Mouse (Mus musculus) layer of hippocampus, adult 9-11 months (tissue): ENCODE measurements around the gene Tmem151b.

Experiments
- DNase-seq: peaks from one replicate; pipeline ENCODE4 v3.0.0; 2022

The Tmem151b gene

DNA sequence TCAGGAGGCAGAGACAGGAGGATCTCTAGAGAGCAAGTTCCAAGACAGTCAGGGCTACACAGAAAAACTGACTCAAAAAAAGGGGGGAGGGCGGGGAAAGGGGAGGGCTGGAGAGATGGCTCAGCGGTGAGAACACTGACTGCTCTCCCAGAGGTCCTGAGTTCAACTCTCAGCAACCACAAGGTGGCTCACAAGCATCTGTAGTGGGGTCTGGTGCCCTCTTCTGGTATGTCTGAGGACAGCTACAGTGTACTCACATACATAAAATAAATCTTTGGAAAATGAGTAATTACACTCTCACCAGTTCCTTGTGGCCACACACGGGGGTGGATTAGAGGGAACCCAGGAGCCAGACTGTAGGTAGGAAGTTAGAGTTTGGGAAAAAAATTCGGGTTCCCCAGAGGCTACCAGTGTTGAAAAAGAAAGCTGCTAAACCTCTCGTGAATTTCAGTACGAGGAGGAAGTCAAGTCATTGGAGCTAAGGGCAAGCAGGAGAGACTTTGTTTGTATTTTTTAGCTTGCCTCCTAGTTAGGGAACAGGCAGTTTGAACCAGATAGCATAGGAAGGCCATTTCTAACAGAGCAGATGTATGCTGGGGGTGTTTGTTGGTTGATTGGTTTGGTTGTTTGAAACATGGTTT, 33.4 kb upstream of the Tmem151b start:
- DNase-seq = no peak

DNA sequence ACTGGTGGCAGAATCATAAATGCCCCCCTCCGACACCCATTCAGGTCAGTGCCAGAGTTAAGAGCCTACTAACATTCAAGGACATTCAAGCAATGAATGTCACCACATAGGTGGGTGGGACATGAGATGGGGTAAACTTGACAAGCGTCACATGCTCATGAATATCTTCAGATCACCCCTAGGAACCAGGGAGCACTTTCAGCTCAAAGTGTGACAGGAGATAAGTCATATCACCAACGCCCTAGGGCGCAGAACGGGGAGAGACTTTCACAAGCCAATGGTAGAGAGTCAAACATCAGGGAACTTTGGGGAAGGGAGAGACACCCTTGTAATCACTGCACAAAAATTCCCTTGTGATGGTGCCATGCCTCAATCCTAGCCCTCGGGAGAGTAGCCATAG, 32.7 kb upstream of the Tmem151b start:
- DNase-seq = no peak

DNA sequence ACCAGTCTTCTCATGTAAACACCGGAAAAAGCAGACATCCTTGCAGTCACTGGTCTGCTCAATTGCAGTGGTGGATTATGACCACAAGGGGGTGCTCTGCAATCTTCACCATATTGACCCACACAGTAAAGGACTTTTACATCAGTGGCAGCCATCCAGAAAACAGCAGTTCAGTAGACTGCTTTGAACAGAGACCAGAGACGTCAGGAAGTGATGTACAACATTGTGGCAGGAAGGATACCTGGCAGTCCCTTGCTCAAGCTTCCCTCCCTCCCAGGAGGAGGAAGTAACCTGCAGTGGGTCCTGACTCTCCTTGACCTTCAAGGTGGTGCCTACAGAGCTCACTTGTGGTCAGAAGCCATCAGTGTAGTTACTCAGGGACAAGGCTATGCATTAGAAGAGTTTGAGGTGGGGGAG, 32.1 kb upstream of the Tmem151b start:
- peak; percentile 62 for DNase-seq

DNA sequence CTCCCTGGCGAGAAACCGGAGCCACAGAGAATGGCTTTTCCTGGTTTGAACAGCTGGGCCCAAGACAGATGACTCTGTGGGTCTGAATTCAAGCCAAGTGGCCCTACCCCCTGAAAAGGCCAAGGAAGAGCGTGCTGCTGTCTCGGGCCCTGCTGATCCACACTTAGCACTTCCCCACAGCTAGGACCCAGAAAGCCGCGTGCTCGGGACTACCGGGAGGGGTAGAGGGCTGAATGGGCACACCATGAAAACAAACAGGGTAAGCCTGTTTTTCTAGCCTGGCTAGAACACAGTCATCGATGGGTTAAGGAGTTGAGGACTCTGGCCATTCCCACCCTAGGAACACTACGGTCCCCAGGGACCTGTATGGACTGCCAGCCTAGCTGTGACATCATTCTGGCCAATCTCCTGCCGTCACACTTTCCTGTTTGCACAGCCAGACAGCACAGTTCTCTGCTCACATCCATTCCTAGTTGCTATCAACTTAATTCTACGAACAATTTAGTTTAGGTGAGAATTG, 31.5 kb upstream of the Tmem151b start:
- DNase-seq = no peak

DNA sequence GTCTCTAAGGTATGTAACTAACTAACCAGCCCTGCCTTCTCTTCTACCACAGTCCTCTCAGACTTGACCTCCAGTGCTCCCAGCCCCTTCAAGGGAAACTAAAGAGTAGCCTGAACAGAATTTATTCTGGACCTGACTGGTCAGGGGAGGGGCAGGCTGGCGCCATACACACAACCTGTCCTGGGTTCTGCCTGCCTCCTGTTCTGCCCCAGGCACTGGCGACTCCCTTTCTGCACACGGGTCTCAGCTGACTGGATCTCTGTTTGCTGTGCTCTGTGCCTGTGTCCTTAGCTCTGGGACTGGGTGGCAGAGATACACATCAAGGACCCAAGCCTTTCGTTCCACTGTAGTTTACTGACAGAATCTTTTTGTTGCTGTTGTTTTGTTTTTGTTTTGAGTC, 30.1 kb upstream of the Tmem151b start:
- DNase-seq = no peak

DNA sequence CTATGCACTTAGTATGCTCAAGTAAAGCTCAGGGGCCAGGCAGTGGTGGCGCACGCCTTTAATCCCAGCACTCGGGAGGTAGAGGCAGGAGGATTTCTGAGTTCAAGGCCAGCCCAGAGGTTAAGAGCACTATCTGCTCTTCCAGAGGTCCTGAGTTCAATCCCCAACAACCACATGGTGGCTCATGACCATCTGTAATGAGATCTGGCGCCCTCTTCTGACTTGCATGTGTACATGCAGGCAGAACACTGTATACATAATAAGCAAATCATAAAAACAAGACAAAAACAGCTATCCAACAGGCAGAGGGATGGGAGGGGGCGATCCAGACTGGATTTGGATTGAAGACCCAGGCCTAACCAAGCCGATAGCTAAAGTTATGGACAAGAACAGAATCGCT, 29.4 kb upstream of the Tmem151b start:
- no peak for DNase-seq

DNA sequence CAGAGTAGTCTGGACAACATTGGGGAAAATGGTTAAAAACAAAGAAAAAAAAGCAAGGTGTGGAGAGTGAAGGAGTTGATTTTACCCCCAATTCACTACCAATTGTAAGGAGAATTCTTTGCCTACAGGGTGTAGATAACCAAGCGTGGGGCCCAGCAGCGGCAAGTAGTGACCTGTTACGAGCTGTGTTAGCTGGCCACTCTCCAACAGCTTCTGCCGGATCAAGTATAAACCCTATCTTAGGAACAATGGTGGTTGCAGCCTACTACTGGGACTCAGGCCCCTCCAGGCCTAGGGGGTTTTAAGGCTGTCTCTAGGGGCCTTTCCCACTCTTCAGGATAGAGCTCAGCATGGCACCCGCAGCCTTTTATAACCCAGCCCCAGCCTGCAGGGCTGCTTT, 28.8 kb upstream of the Tmem151b start:
- no peak for DNase-seq

DNA sequence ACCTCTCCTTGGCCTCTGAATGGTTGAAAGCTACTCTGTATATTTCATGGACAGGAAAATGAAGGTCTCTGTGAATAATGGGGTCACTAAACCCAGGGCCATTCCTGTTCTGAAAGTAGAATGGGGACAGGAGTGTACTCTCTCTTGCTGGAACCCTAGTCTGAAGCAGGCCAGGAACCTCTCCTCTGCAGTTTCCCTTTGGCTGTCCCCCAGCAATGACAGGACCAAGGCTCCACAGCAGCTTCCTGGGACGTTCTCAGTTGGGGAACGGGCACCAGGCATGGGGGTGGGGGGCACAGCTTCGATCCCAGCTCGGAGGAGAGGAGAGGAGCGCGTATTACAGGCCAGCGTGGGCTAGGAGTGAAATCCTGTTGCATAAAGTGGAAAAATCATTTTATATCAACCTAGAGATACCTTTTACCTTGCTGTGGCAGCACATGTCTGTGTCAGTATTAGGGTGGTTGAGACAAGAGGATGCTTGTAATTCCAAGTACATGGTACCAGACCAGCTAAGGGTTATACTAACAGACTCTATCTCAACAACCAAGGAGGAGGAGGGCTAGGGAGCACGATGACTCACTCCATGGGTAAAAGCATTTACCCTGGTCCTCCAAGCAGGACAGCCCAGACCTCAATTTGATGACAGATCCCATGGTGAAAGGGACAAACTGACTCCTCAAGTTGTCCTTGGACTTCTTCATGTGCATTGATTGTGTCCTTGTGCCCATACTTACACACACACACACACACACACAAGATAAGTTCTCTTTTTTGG, 25.8 kb upstream of the Tmem151b start:
- no peak for DNase-seq

DNA sequence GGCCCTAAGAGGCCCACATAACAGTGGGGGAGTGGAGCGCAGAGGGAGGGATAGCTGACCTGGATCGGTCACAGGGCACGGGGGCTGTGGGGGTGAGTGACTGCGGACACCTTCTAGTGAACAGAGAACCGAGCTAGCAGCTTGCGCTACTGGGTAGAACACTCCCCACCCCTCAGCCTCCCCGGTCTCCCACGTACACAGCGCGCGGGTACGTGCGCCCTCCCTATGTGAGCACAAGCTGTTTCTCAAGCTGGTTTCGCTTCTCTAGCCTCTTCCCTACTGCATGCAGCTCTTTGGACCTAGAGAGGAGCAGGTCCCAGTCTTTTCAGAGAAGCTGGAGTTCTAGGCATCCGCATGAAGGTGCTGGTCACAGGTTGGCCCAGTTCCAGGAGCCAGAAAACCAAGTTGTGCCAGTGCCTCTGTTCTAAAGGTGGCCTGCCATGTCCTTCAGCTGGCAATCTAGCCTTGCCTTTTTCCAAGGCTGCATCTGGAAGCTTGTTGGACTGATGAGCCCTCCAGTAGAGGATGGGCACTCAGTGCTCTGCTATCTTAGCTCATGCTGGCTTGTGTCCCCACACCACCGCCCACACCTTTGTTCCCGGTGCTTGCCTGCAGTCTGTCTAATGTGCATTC, 24.8 kb upstream of the Tmem151b start:
- DNase-seq = peak; percentile 93

DNA sequence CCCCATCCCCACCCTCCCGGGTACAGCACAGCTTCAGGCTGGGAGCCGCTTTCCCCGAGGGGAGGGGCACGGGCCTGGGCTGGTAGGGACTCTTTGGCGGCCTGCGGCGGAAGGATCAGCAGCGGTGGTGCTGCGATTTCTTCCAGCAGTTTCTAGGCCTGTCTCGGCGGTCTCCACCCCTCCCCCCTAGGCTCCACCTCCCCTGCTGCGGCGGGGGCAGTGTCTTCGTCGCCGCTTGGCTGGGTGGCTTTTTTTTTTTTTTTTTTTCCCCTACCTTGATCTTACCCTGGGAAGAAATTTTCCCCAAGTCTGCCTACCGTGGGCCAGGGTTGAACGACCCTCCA, 24.3 kb upstream of the Tmem151b start:
- peak; percentile 96 for DNase-seq

DNA sequence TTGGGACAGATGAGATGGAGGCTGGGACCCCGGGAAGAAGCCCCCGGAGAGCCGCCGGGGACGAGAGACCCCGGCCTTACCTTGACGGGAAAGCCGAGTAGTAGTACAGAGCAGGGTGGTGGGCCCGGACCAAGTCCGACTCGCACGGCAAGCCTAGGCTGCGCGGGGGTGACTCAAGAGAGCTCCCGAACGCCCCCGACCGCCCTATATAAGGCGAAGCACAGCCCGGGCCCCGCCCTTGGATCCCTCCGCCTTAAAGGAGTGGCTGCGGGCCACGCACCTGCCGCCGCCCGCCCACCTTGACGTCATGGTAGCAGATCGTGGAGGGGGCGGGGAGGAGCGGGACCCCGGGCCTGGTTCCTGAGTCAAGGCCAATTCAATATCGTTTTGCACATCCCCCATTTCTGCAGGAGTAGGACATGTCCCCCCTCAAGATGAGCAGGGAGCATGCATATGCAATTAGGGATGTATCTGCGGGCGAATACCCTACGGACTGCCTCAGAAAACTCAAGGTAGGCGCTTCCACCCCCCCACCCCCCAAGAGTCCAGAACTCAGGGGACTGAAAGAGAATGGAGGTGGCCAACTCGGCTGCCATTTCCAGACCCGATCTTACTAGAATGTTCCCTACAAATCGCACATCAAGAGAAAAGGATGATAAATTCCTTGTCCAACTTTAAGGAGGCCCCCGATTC, 23.8 kb upstream of the Tmem151b start, which contains the start of gene Hsp90ab1:
TSS of gene Hsp90ab1 (minus strand) at position 185 of the 693 bp plus-strand sequence.
- peak; percentile 98 for DNase-seq

DNA sequence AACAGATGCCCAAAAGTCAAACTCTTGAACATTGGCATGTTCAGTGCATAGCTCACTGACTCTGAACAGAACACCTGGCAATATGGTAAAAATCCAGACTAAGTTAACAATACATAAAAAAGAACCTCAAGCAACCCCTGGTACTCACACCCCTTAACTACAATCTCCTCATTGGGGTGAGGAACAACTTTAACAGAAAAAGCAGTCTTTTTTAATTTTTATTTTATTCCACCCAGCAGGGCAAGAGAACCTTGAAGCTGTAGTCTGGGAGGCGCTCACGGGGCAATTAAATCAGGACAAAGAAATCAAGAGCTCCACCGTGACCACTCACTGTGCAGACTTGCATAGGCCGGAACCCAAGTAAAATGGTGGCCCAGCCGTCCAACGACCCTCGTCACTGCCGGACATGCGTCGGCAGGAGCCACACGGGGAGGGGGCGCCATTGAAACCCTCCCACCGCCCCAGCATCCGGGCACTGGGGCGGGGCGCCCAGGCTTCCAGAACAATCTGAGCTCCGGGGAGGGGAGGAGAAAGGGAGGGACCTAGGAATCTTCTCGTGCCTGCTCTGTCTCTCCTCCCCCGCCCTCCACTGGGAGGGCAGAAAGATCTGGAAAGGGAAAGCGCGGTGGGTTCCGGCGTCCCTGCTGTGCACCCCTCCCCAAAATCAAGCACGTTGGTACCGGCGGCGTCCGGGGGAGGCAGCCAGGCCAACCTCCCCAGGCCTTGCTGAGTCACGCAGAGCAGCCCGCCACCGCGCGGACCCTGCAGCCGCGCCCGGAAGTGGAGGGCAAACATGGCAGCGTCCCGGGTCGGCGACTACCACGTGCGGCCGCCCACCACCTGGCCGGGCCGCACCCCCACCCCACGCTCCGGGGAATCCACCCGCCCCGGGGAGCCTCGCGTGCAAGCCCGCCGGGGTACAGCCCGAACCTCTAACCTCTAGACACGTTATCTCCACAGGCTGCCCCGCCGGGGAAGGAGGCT, 22.9 kb upstream of the Tmem151b start:
- peak; percentile 84 for DNase-seq

DNA sequence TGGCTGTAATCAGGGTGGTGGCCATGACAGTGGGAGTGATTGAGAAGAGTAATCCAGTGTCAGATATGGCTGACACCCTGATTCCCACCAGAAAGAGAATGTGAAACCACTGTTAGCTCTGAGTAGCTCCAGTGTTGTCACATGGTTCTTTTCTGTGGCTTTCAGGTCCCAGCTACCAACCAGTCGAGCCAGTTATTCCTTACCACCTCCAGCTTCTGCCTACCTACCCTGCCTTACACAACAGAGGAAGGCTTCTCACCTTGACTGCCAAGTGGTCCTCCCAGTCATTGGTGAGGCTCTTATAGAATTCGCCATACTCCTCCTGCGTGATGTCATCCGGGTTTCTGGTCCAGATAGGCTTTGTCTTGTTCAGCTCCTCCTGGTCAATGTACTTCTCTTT, 20.5 kb upstream of the Tmem151b start:
- DNase-seq = no peak

DNA sequence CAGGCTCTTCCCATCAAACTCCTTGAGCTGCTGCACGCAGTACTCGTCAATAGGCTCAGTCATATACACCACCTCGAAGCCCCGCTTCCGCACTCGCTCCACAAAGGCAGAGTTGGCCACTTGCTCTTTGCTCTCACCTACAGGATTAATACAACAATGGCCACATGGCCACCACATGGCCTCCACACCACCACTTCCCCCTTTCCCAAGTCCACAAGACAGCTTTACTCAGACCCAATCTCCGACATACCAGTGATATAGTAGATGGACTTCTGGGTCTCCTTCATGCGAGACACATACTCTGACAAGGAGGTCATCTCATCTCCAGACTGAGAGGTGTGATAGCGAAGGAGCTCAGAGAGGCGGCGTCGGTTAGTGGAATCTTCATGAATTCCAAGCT, 19.5 kb upstream of the Tmem151b start:
- DNase-seq = no peak

DNA sequence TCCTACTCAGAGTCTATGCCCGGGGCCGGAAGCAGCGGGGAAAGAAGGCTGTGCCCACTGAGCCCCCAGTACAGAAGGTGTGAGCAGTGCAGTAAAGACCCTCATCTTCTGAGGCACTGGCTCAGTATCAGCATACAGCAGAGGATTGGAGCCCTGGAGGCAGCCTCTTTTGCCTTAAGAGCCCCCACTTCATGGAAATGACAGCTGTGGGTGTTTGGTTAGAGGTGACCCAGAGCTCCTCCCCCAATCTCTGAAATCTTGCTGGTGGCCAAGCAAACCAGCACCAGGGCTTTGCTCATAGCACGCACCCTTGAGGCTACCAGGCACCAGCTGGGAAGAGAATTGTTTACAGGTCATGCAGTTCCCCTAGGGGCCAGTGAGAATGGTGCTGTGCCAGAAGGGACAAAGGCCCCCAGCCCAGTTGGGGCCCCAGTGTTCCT, 17.7 kb upstream of the Tmem151b start:
- DNase-seq = no peak

DNA sequence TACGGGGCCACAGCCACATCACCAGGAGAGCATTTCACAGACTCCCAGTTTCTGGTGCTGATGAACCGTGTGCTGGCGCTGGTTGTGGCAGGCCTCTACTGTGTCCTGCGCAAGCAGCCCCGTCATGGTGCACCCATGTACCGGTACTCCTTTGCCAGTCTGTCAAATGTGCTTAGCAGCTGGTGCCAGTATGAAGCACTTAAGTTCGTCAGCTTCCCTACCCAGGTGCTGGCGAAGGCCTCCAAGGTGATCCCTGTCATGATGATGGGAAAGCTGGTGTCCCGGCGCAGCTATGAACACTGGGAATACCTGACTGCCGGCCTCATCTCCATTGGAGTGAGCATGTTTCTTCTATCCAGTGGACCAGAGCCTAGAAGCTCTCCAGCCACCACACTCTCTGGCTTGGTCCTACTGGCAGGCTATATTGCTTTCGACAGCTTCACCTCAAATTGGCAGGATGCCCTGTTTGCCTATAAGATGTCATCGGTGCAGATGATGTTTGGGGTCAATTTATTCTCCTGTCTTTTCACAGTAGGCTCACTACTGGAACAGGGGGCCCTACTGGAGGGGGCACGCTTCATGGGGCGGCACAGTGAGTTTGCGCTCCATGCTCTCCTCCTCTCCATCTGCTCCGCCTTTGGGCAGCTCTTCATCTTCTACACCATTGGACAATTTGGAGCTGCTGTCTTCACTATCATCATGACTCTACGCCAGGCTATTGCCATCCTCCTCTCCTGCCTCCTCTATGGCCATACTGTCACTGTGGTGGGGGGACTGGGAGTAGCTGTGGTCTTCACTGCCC, 17.1 kb upstream of the Tmem151b start:
- DNase-seq = no peak

DNA sequence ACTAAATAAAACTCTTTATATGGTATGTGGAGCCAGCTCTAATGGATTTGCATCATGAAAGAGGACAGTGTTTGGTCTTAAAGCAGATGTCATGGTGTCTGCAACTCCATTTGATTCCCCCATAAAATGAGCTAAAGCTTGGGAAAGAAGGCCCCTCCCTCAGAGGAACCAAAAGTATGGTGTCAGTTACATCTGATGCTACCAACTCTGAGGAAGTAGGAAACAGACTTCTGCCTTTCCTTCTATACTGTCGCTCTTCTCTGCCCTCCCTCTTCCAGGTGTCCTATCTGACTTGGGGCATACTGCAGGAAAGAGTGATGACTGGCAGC, 16.5 kb upstream of the Tmem151b start:
- no peak for DNase-seq

DNA sequence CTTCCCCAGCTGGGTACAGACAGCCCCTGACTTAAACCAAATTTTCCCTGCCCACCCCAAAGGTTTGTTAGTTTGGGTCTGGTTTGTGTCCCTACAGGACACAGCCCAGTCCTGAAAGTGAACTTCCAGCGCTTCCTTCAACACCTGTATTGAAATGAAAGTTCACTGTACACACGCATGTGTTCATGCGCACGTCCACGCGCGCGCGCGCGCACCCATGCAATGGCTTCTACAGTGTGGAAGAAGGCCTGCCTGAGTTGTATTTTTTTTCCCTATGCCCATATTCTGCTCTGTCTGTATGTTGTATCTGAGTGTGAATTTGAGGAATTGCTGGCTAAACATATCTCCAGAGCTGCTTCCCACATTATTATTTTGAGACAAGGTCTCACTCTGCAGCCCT, 15.6 kb upstream of the Tmem151b start:
- no peak for DNase-seq

DNA sequence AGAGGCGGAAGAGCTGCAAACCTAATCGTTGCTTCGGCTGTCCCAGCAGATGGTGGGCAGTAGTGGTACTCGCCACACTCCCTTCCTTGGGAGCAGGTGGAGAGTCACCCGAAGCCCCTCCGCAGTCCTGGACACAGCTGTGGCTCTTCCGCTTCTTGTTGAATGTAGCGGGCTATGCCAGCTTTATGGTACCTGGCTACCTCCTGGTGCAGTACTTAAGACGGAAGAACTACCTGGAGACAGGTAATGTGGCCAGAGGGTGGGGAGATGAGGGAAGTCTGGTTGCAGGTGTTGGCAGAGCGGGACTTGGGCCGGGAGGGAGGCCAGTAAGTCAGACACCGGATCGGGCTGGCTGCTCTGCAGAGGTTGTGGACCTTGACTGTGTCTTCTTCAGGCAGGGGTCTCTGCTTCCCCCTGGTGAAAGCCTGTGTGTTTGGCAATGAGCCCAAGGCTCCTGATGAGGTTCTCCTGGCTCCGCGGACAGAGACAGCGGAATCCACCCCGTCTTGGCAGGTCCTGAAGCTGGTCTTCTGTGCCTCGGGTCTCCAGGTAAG, 15.1 kb upstream of the Tmem151b start:
- no peak for DNase-seq

DNA sequence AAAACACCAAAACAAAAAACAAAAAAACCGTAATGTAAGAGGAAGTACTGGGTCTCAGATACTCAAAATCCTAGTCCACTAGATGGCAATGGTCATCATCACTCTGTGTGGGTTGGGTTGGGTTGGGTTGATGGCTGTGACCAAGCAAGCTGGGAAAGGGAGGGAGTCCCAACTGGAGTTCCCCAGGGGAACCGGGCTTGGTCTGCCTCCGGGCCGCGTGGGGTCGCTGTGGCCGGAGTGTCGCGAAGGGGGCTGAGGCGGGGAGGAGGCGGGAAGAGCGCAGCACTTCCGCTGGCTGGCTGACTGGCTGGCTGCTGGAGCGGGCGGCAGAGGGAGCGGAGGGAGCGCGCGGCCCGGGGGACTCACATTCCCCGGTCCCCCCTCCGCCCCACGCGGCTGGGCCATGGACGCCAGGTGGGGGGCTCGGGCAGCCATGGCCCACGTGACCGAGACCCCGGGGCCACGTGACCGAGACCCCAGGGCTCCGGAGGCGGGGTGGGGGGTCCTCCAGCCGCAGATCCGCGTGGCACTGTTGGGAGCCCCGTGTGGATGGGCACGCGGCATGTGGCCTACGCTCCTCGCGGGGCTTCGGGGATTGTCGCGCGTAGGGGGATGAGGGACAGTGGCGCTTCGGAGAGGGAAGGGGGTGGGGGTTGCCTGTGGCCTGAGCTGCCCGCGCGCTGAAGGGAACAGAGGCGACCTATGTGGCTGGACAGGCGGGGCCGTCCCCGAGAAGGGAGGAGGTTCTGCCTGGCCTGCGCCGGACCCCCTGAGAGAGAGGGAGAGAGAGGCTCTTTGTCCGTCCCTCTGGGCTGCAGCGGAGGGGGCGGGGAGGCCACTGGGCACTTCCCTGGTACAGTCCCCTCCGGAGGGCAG, 14.4 kb upstream of the Tmem151b start, which contains the start of gene Slc35b2:
TSS of gene Slc35b2 (plus strand) at position 220 of the 876 bp plus-strand sequence.
- DNase-seq = peak; percentile 91
